Mouse (Mus musculus) bone marrow, adult 2 months (tissue): Measurements from ENCODE around the gene Sik3. TPM values are rescaled to one million over a fixed set of nuclear protein-coding genes. Genes with fewer than 3 reads are reported as not detected.
"Not testable (repeated sequence)": the region's sequence is repeated elsewhere in the genome, so short reads cannot be mapped to it uniquely, and the experiment has no call there.

Experiments
- H3K27ac ChIP-seq: fragments of 200-500 bp; 2 replicates; pipeline ENCODE4 v1.5.1; 2012; ENCODE audit warnings: low read depth, mild to moderate bottlenecking, control low read depth, inconsistent platforms, low read length; ENCODE audit not compliant: control insufficient read depth, poor library complexity, insufficient read depth
- H3K4me1 ChIP-seq: fragments of 200-500 bp; 2 replicates; pipeline ENCODE4 v1.6.1; 2011; ENCODE audit warnings: low read length; ENCODE audit not compliant: control insufficient read depth, insufficient read depth
- H3K4me3 ChIP-seq: fragments of 200-500 bp; replicated peaks from 2 replicates; pipeline ENCODE3; 2011; ENCODE audit warnings: mild to moderate bottlenecking, low read depth, low read length, control low read depth; ENCODE audit not compliant: control insufficient read depth
- CTCF ChIP-seq: fragments of 200-500 bp; IDR thresholded peaks from 2 replicates; pipeline ENCODE4 v1.5.1; 2011; ENCODE audit warnings: low read length, control low read depth; ENCODE audit not compliant: control insufficient read depth, insufficient read depth
- POLR2A ChIP-seq: fragments of 200-500 bp; IDR thresholded peaks from 2 replicates; pipeline ENCODE4 v1.6.1; 2011; ENCODE audit warnings: low read depth, mild to moderate bottlenecking, control low read depth, low read length, borderline replicate concordance; ENCODE audit not compliant: control insufficient read depth
- WGBS: fragments of 180-500 bp; shearing (Covaris S2); methylation state at CpG from one replicate; pipeline ENCODE4 v1.1.7; 2018; 5-methylcytosine and 5-hydroxymethylcytosine counted together
- polyA plus RNA-seq: library from polyadenylated mRNA; stranded (reverse); fragments of >200 nt; gene quantifications from 2 replicates; pipeline ENCODE4 v1.2.4, GENCODE M21; 2011; ENCODE audit warnings: low replicate concordance; ENCODE audit not compliant: missing spikeins, insufficient read depth, insufficient read length

Gene Sik3
- polyA plus RNA-seq, 1 experiment: 19.0 TPM

DNA sequence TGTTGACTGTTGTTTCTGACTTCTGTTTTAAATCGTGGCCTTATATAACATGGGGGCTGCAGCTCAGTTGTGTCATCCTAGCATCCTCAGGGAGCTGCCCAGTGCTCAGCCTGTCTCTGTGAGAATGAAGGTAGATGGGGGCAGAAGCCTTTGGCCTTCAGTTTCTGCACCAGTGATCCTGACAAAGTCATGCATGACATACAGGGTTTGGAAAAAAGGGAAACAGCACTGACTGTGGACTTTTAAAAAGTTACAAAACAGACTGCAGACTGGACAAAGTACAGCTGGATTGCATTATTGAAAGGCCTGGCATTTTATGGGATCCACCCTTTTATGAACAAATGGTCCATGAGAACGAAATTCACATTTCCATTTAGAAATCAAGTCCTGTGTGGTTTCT lies 113.7 kb downstream of the Sik3 start:
- TF ChIP-seq CTCF: no peak
- no peak for TF ChIP-seq POLR2A
- H3K4me3 ChIP-seq: no peak overlapping the region
- no peak overlapping the region for H3K27ac ChIP-seq
- peaks cover 1% of the 10 kb centered on the region; the same call in 1 of the 2 replicates for H3K4me1 ChIP-seq
- 76% methylated on average over 2 of the region's 2 CpGs for WGBS

GRCm38 (mm10) chr9:46127326-46127725 lies 114.7 kb downstream of the Sik3 start:
- no peak for TF ChIP-seq CTCF
- TF ChIP-seq POLR2A: no peak
- H3K4me1 ChIP-seq: no peaks in the 10 kb centered on the region
- WGBS: 94% methylated on average over 5 of the region's 5 CpGs
- H3K4me3 ChIP-seq: no peak overlapping the region
- no peak overlapping the region for H3K27ac ChIP-seq

- no peaks in the 10 kb centered on the region for H3K4me1 ChIP-seq
- TF ChIP-seq POLR2A: no peak
- H3K4me3 ChIP-seq: no peak overlapping the region
- H3K27ac ChIP-seq: no peak overlapping the region
- WGBS: 73% methylated on average over 2 of the region's 2 CpGs
Measured at GRCm38 (mm10) chr9:46129241-46129640, 116.6 kb downstream of the Sik3 start.

- H3K4me3 ChIP-seq, H3K27ac ChIP-seq, H3K4me1 ChIP-seq: not testable (repeated sequence)
Measured at GRCm38 (mm10) chr9:46132821-46133220, 120.2 kb downstream of the Sik3 start.

- Histone ChIP-seq H3K4me3 (no peak overlapping the region), H3K27ac (no peak overlapping the region), H3K4me1 (no peaks in the 10 kb centered on the region)
- WGBS: 83% methylated on average over 6 of the region's 6 CpGs
- no peak for TF ChIP-seq POLR2A
- no peak for TF ChIP-seq CTCF
Measured at GRCm38 (mm10) chr9:46138831-46139230, 126.2 kb downstream of the Sik3 start.

DNA sequence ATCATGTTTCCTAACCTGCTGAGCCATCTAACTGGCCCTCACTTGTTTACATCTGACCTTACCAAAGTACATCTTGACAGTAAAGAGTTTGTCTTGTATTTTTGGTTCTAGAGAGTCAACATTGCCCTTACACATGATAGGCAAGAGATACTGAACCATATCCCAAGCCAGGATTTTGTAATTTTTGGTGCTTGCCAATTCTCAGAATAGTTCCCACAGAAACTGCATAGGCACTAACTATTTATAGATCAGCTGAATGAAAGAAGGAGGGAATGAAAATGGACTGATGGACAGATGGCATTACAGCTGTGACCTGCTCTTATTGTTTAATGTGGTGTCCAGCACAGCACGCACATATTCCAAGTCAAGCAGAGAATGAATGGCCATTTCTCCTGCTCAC lies 128.2 kb downstream of the Sik3 start:
- Histone ChIP-seq H3K4me1 (no peaks in the 10 kb centered on the region), H3K27ac (no peak overlapping the region), H3K4me3 (no peak overlapping the region)
- 87% methylated on average over 1 of the region's 1 CpGs for WGBS
- TF ChIP-seq POLR2A: no peak
- no peak for TF ChIP-seq CTCF

- no peak overlapping the region for H3K27ac ChIP-seq
- no peak for TF ChIP-seq CTCF
- no peak for TF ChIP-seq POLR2A
- no peaks in the 10 kb centered on the region; the same call in 1 of the 2 replicates for H3K4me1 ChIP-seq
- WGBS: 67% methylated on average over 1 of the region's 1 CpGs
- no peak overlapping the region for H3K4me3 ChIP-seq
Measured at GRCm38 (mm10) chr9:46142031-46142430, 129.4 kb downstream of the Sik3 start.

- H3K4me1 ChIP-seq: no peaks in the 10 kb centered on the region; the same call in 1 of the 2 replicates
- WGBS: 76% methylated on average over 1 of the region's 1 CpGs
- H3K27ac ChIP-seq: no peak overlapping the region
- TF ChIP-seq POLR2A (no peak), CTCF (no peak)
- no peak overlapping the region for H3K4me3 ChIP-seq
Measured at GRCm38 (mm10) chr9:46142492-46142891, 129.9 kb downstream of the Sik3 start.

DNA sequence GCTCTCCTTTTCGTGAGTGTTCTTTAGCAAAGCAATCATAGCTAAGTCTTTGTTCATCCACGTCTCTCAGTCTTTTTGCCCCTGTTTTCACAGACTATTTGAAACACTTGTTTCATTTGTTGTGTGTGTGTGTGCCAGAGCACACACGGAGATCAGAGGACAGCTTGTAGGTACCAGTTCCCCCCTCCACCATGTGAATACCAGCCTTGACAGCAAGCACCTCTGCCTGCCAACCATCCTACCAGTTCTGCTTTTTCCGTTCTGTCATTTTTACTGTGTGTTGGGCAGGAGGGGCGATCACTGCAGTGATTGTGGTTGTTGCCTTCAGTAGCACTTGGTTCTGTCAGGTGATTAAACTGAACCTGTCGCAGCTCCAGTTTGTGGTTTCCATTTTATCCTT lies 132.4 kb downstream of the Sik3 start:
- 33% methylated on average over 6 of the region's 6 CpGs for WGBS
- H3K4me1 ChIP-seq: no peaks in the 10 kb centered on the region; the same call in none of the 2 replicates
- TF ChIP-seq CTCF (no peak), POLR2A (no peak)

More for the DNA sequence above, 132.4 kb downstream of the Sik3 start:
- no peak overlapping the region for H3K4me3 ChIP-seq
- H3K27ac ChIP-seq: no peak overlapping the region
